Mouse (Mus musculus) stomach, postnatal 0 days (tissue): ENCODE results near the gene Dusp8. TPM values are rescaled to one million over a fixed set of nuclear protein-coding genes. Genes with fewer than 3 reads are reported as not detected.

ENCODE experiments used
- ATAC-seq: fragments of 200-750 bp; cut with Nextera tagmentation; 2 replicates; pipeline ENCODE4 v1.8.0; 2017; ENCODE audit not compliant: low FRiP score, low TSS enrichment
- DNase-seq: peaks from one replicate; pipeline ENCODE4 v3.0.0-alpha.2; 2016; ENCODE audit warnings: low spot score
- H3K27ac ChIP-seq: fragments of 300-500 bp; sonication (generic); replicated peaks from 2 replicates; pipeline ENCODE4 v1.5.1; 2014; ENCODE audit warnings: mild to moderate bottlenecking, control low read depth
- H3K27me3 ChIP-seq: fragments of 300-500 bp; sonication (generic); 2 replicates; pipeline ENCODE4 v1.6.1; 2014; ENCODE audit warnings: low read length; ENCODE audit not compliant: control insufficient read depth, insufficient read depth
- H3K36me3 ChIP-seq: fragments of 300-500 bp; sonication (generic); 2 replicates; pipeline ENCODE4 v1.6.1; 2014; ENCODE audit warnings: low read length, mixed read lengths; ENCODE audit not compliant: control insufficient read depth, insufficient read depth
- H3K4me1 ChIP-seq: fragments of 300-500 bp; sonication (generic); replicated peaks from 2 replicates; pipeline ENCODE4 v1.6.1; 2014; ENCODE audit warnings: antibody characterized with exemption; ENCODE audit not compliant: control insufficient read depth, insufficient read depth
- H3K4me2 ChIP-seq: fragments of 300-500 bp; sonication (generic); replicated peaks from 2 replicates; pipeline ENCODE4 v1.6.1; 2014; ENCODE audit warnings: low read depth, mild to moderate bottlenecking, control low read depth, moderate library complexity
- H3K4me3 ChIP-seq: fragments of 300-500 bp; sonication (generic); 2 replicates; pipeline ENCODE4 v1.5.1; 2014; ENCODE audit warnings: low read depth, low read length, control low read depth
- H3K9ac ChIP-seq: fragments of 300-500 bp; sonication (generic); 2 replicates; pipeline ENCODE4 v1.6.1; 2014; ENCODE audit warnings: mild to moderate bottlenecking, low read length, control low read depth, mixed read lengths
- H3K9me3 ChIP-seq: fragments of 300-500 bp; sonication (generic); 2 replicates; pipeline ENCODE4 v1.6.1; 2016; ENCODE audit warnings: low read length; ENCODE audit not compliant: control insufficient read depth
- CTCF ChIP-seq: IDR thresholded peaks from 2 replicates; pipeline ENCODE4 v1.5.1; 2016; ENCODE audit warnings: antibody characterized with exemption, low read depth, mild to moderate bottlenecking, moderate library complexity
- EP300 ChIP-seq: optimal IDR thresholded peaks from 2 replicates; pipeline ENCODE3; 2016; ENCODE audit warnings: antibody characterized with exemption
- WGBS: fragments of 180-500 bp; shearing (Covaris S2); extraction: QIAGEN DNeasy Blood & Tissue Kit; methylation state at CpG from one replicate; pipeline ENCODE4 v1.1.7; 2014; 5-methylcytosine and 5-hydroxymethylcytosine counted together
- polyA plus RNA-seq: library from polyadenylated mRNA; unstranded; fragments of >200 nt; fragmentation: Nextera tagmentation; extraction: Ambion mirVana; gene quantifications from 2 replicates; pipeline ENCODE4 v1.2.1, GENCODE M21; 2015

Dusp8 gene
- polyA plus RNA-seq, 1 experiment from 2014 or later: 3.6 TPM

- H3K4me3 ChIP-seq: no peak overlapping the region
- ATAC-seq (no peak), DNase-seq (no peak)
- no peak overlapping the region for H3K27ac ChIP-seq
- H3K9me3 ChIP-seq: no peaks in the 10 kb centered on the region
- H3K27me3 ChIP-seq: no peaks in the 10 kb centered on the region
- H3K4me2 ChIP-seq: no peak overlapping the region
- 0 out of 2 replicates have a peak, but pooled peaks cover 4% of the 10 kb centered on the region for H3K36me3 ChIP-seq
- H3K9ac ChIP-seq: no peak overlapping the region
- TF ChIP-seq CTCF (no peak), EP300 (no peak)
- no peaks in the 10 kb centered on the region for H3K4me1 ChIP-seq
Observed at GRCm38 (mm10) chr7:142050536-142050935, 45.1 kb downstream of the Dusp8 start.

GRCm38 (mm10) chr7:142045932-142046331, 49.7 kb downstream of the Dusp8 start:
- no peak for TF ChIP-seq CTCF
- Histone ChIP-seq H3K4me1 (no peaks in the 10 kb centered on the region), H3K9me3 (no peaks in the 10 kb centered on the region), H3K27ac (no peak overlapping the region), H3K4me3 (no peak overlapping the region), H3K4me2 (no peak overlapping the region), H3K27me3 (no peaks in the 10 kb centered on the region), H3K9ac (no peak overlapping the region), H3K36me3 (no peaks in the 10 kb centered on the region)
- ATAC-seq: no peak
- DNase-seq: no peak
- 50% methylated on average over 1 of the region's 1 CpGs for WGBS

- Histone ChIP-seq H3K4me2 (no peak overlapping the region), H3K36me3 (no peaks in the 10 kb centered on the region), H3K27ac (no peak overlapping the region), H3K9ac (no peak overlapping the region), H3K4me3 (no peak overlapping the region), H3K27me3 (no peaks in the 10 kb centered on the region), H3K4me1 (no peaks in the 10 kb centered on the region), H3K9me3 (no peaks in the 10 kb centered on the region)
- ATAC-seq (no peak), DNase-seq (no peak)
- WGBS: 57% methylated on average over 2 of the region's 2 CpGs
- TF ChIP-seq EP300 (no peak), CTCF (no peak)
Observed at GRCm38 (mm10) chr7:142045344-142045743, 50.3 kb downstream of the Dusp8 start.

- TF ChIP-seq EP300: no peak
- no peak for TF ChIP-seq CTCF
- no peak overlapping the region for H3K4me3 ChIP-seq
- no peak overlapping the region for H3K4me2 ChIP-seq
- H3K9ac ChIP-seq: no peak overlapping the region
- no peak for DNase-seq
- H3K27ac ChIP-seq: no peak overlapping the region
- H3K4me1 ChIP-seq: no peaks in the 10 kb centered on the region
- H3K27me3 ChIP-seq: no peaks in the 10 kb centered on the region
- 90% methylated on average over 3 of the region's 3 CpGs for WGBS
- no peak for ATAC-seq
- no peaks in the 10 kb centered on the region for H3K9me3 ChIP-seq
- H3K36me3 ChIP-seq: no peaks in the 10 kb centered on the region
Observed at GRCm38 (mm10) chr7:142040756-142041155, 54.9 kb downstream of the Dusp8 start.

GRCm38 (mm10) chr7:142037553-142038170, 58.0 kb downstream of the Dusp8 start:
- no peaks in the 10 kb centered on the region for H3K9me3 ChIP-seq
- H3K27ac ChIP-seq: no peak overlapping the region
- TF ChIP-seq EP300: no peak
- TF ChIP-seq CTCF: peak; percentile 87
- H3K4me2 ChIP-seq: no peak overlapping the region
- DNase-seq (peak; percentile 40), ATAC-seq (peak; percentile 73)
- H3K9ac ChIP-seq: no peak overlapping the region
- H3K4me1 ChIP-seq: peaks cover 5% of the 10 kb centered on the region; the same call in 1 of the 2 replicates
- whole genome bisulfite sequencing: 70% methylated on average over 4 of the region's 4 CpGs
- H3K36me3 ChIP-seq: no peaks in the 10 kb centered on the region
- H3K27me3 ChIP-seq: no peaks in the 10 kb centered on the region
- H3K4me3 ChIP-seq: no peak overlapping the region

GRCm38 (mm10) chr7:142035048-142035811, 60.4 kb downstream of the Dusp8 start:
- no peaks in the 10 kb centered on the region for H3K27me3 ChIP-seq
- no peak overlapping the region for H3K4me2 ChIP-seq
- TF ChIP-seq EP300: no peak
- TF ChIP-seq CTCF: no peak
- 55% methylated on average over 2 of the region's 2 CpGs for WGBS
- no peak overlapping the region for H3K27ac ChIP-seq
- H3K4me1 ChIP-seq: peaks cover 7% of the 10 kb centered on the region; the same call in 1 of the 2 replicates
- H3K9ac ChIP-seq: no peak overlapping the region
- no peak for DNase-seq
- no peak for ATAC-seq
- H3K4me3 ChIP-seq: no peak overlapping the region
- no peaks in the 10 kb centered on the region for H3K36me3 ChIP-seq
- H3K9me3 ChIP-seq: no peaks in the 10 kb centered on the region
